Mouse (Mus musculus) midbrain, embryonic 15.5 days (tissue): ENCODE results near the gene Camk2d. TPM values are rescaled to one million over a fixed set of nuclear protein-coding genes. Genes with fewer than 3 reads are reported as not detected.
A peak's percentile ranks its signal among the peaks of the same experiment; 100 is the strongest.

Experiments used
- ATAC-seq: fragments of 200-750 bp; cut with Nextera tagmentation; replicated peaks from 2 replicates; pipeline ENCODE4 v1.8.0; 2017; ENCODE audit warnings: moderate TSS enrichment
- H3K27ac ChIP-seq: fragments of 300-500 bp; sonication (generic); 2 replicates; pipeline ENCODE4 v1.5.1; 2015; ENCODE audit warnings: mild to moderate bottlenecking, inconsistent platforms
- H3K27me3 ChIP-seq: fragments of 300-500 bp; sonication (generic); replicated peaks from 2 replicates; pipeline ENCODE4 v1.6.1; 2015; ENCODE audit warnings: inconsistent platforms
- H3K36me3 ChIP-seq: fragments of 300-500 bp; sonication (generic); replicated peaks from 2 replicates; pipeline ENCODE4 v1.6.1; 2015; ENCODE audit warnings: inconsistent platforms
- H3K4me1 ChIP-seq: fragments of 300-500 bp; sonication (generic); 2 replicates; pipeline ENCODE4 v1.6.1; 2015; ENCODE audit warnings: inconsistent platforms
- H3K4me2 ChIP-seq: fragments of 300-500 bp; sonication (generic); 2 replicates; pipeline ENCODE4 v1.6.1; 2015; ENCODE audit warnings: inconsistent platforms, mild to moderate bottlenecking, moderate library complexity
- H3K4me3 ChIP-seq: fragments of 300-500 bp; sonication (generic); 2 replicates; pipeline ENCODE4 v1.5.1; 2015; ENCODE audit warnings: mild to moderate bottlenecking, inconsistent platforms
- H3K9ac ChIP-seq: fragments of 300-500 bp; sonication (generic); 2 replicates; pipeline ENCODE4 v1.6.1; 2015; ENCODE audit warnings: mild to moderate bottlenecking, inconsistent platforms
- H3K9me3 ChIP-seq: fragments of 300-500 bp; sonication (generic); 2 replicates; pipeline ENCODE4 v1.6.1; 2016; ENCODE audit warnings: inconsistent platforms
- WGBS: fragments of 180-500 bp; shearing (Covaris S2); methylation state at CpG from one replicate; pipeline ENCODE4 v1.1.7; 2015; ENCODE audit warnings: mixed read lengths; 5-methylcytosine and 5-hydroxymethylcytosine counted together
- polyA plus RNA-seq: library from polyadenylated mRNA; unstranded; fragments of >200 nt; fragmentation: Nextera tagmentation; extraction: Ambion mirVana; gene quantifications from 2 replicates; pipeline ENCODE4 v1.2.1, GENCODE M21; 2015

The Camk2d gene
- 54.7 and 54.8 TPM in 2 replicates for polyA plus RNA-seq

DNA sequence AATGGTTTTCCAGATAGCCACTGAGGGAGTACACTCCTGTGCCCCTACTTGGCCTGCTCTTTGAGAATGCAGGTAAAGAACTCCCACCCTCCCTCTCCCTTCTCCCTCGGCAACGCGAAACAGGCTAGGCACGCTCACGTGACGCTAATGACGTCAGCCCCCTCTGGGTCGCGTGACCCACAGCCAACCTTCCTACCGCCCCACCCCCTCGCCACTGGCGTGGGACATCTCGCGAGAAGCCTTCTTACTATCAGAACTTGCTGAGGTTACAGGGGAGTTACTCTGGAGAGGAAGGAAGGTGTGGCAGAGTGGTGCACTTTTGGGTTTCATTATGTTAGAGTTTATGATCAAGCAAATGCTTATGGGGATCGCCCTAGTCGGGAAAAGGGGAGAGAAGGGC, at the start of gene Camk2d:
Gene Camk2d, plus strand, starts transcription at position 217 of the 400 bp plus-strand sequence.
- Histone ChIP-seq H3K4me3 (peak within 1 kb of the TSS; percentile 93), H3K4me2 (peak within 1 kb of the TSS; percentile 94), H3K9me3 (no peaks in the 10 kb centered on the region), H3K9ac (peak within 1 kb of the TSS; percentile 90), H3K4me1 (no peaks in the 10 kb centered on the region), H3K27me3 (no peaks in the 10 kb centered on the region; the same call in 1 of the 2 replicates), H3K27ac (peak within 1 kb of the TSS; percentile 97), H3K36me3 (no peaks in the 10 kb centered on the region)
- peak; percentile 95 for ATAC-seq
- WGBS: under 1% methylated on average over 16 of the region's 16 CpGs

GRCm38 (mm10) chr3:126547941-126548340, 48.2 kb upstream of the Camk2d start:
- ATAC-seq: no peak
- Histone ChIP-seq H3K4me1 (no peaks in the 10 kb centered on the region), H3K4me2 (no peak overlapping the region)

DNA sequence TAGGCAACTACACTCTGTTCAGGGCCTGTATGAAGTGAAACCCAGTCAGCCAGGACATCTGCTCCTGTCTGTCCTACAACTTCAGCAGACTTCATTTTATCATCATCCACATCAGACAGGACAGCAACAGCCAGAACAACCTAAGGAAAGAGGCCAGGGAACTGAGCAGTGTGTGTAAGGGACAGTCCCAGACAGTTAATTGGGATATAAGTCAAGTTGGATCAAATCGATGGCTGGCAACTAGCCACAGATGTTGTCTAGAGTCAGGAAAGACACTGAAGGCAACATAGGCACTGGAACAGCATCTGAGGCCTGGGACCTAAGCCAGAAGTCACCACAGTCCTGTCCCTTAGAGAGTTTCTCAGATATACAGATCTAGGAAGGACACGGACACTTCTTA, 32.5 kb upstream of the Camk2d start:
- no peak for ATAC-seq
- Histone ChIP-seq H3K4me2 (no peak overlapping the region), H3K9me3 (no peaks in the 10 kb centered on the region), H3K27ac (no peak overlapping the region), H3K36me3 (no peaks in the 10 kb centered on the region), H3K27me3 (no peaks in the 10 kb centered on the region), H3K9ac (no peak overlapping the region), H3K4me1 (no peaks in the 10 kb centered on the region), H3K4me3 (no peak overlapping the region)
- WGBS: 85% methylated on average over 2 of the region's 2 CpGs

More at GRCm38 (mm10) chr3:126547941-126548340, 48.2 kb upstream of the Camk2d start:
- Histone ChIP-seq H3K27me3 (no peaks in the 10 kb centered on the region), H3K27ac (no peak overlapping the region), H3K9me3 (no peaks in the 10 kb centered on the region), H3K4me3 (no peak overlapping the region), H3K36me3 (no peaks in the 10 kb centered on the region), H3K9ac (no peak overlapping the region)

DNA sequence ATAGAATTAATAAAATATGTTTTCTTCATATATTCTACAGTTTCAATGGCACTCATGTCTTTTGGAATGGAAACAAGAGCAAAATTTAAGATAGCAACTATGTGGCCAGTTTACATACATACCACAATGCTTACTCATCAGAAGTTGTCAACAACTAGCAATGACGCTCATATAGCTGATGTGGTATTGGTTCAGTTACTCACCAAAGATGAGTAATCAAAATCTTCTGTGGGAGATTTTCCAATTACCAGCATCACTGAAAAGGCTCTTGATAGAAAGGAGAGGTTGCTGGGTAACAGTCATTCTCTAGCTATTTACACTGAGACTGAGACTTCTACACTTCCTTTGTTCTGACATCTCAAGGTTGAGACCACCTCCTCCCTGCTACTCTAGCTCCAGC, 25.5 kb upstream of the Camk2d start:
- WGBS: 92% methylated on average over 1 of the region's 1 CpGs

GRCm38 (mm10) chr3:126572915-126573314, 23.2 kb upstream of the Camk2d start:
- no peaks in the 10 kb centered on the region for H3K9me3 ChIP-seq
- ATAC-seq: no peak
- no peaks in the 10 kb centered on the region for H3K36me3 ChIP-seq
- H3K4me3 ChIP-seq: no peak overlapping the region
- no peak overlapping the region for H3K4me2 ChIP-seq
- no peaks in the 10 kb centered on the region for H3K27me3 ChIP-seq
- H3K4me1 ChIP-seq: no peaks in the 10 kb centered on the region
- H3K27ac ChIP-seq: no peak overlapping the region
- 86% methylated on average over 5 of the region's 5 CpGs for whole genome bisulfite sequencing
- H3K9ac ChIP-seq: no peak overlapping the region

More for the DNA sequence above, 25.5 kb upstream of the Camk2d start:
- Histone ChIP-seq H3K27me3 (no peaks in the 10 kb centered on the region), H3K4me1 (no peaks in the 10 kb centered on the region), H3K4me3 (no peak overlapping the region), H3K4me2 (no peak overlapping the region), H3K9ac (no peak overlapping the region), H3K36me3 (no peaks in the 10 kb centered on the region), H3K27ac (no peak overlapping the region), H3K9me3 (no peaks in the 10 kb centered on the region)
- no peak for ATAC-seq

- no peak overlapping the region for H3K4me3 ChIP-seq
- no peaks in the 10 kb centered on the region for H3K9me3 ChIP-seq
- H3K36me3 ChIP-seq: no peaks in the 10 kb centered on the region
- no peak for ATAC-seq
- H3K4me2 ChIP-seq: no peak overlapping the region
- H3K27me3 ChIP-seq: no peaks in the 10 kb centered on the region
- H3K4me1 ChIP-seq: no peaks in the 10 kb centered on the region
- 62% methylated on average over 2 of the region's 2 CpGs for WGBS
- H3K27ac ChIP-seq: no peak overlapping the region
- no peak overlapping the region for H3K9ac ChIP-seq
These were observed 20.2 kb upstream of the Camk2d start for GRCm38 (mm10) chr3:126575927-126576326.

GRCm38 (mm10) chr3:126586134-126586533, 10.0 kb upstream of the Camk2d start:
- Histone ChIP-seq H3K4me3 (no peak overlapping the region), H3K27ac (no peak overlapping the region), H3K9me3 (no peaks in the 10 kb centered on the region), H3K36me3 (no peaks in the 10 kb centered on the region), H3K9ac (no peak overlapping the region), H3K4me1 (no peaks in the 10 kb centered on the region), H3K4me2 (no peak overlapping the region), H3K27me3 (no peaks in the 10 kb centered on the region)
- WGBS: 87% methylated on average over 3 of the region's 3 CpGs
- no peak for ATAC-seq

DNA sequence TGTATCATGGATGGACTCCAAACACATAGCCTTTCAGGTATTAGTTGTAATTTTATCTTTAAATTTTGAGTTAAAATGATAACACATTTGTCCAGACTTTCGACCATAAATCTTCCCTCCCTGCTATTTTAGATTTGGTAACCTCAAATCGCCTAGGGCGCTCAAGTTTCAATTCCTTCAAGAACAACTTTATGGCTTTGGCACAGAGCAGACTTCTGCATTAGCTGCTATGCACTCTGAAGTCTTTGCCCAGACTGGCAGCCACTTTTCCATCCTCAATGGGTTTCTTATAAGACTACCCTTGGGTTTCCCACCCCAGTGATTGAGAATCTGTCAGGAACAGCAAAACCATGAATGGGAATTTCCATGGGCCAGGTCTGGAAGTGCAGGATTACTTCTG, 8.6 kb upstream of the Camk2d start:
- 84% methylated on average over 3 of the region's 3 CpGs for WGBS
- no peaks in the 10 kb centered on the region for H3K36me3 ChIP-seq
- H3K27me3 ChIP-seq: no peaks in the 10 kb centered on the region
- no peak overlapping the region for H3K4me3 ChIP-seq
- H3K9ac ChIP-seq: no peak overlapping the region
- no peaks in the 10 kb centered on the region for H3K9me3 ChIP-seq
- no peaks in the 10 kb centered on the region for H3K4me1 ChIP-seq
- H3K4me2 ChIP-seq: no peak overlapping the region
- no peak overlapping the region for H3K27ac ChIP-seq
- no peak for ATAC-seq

DNA sequence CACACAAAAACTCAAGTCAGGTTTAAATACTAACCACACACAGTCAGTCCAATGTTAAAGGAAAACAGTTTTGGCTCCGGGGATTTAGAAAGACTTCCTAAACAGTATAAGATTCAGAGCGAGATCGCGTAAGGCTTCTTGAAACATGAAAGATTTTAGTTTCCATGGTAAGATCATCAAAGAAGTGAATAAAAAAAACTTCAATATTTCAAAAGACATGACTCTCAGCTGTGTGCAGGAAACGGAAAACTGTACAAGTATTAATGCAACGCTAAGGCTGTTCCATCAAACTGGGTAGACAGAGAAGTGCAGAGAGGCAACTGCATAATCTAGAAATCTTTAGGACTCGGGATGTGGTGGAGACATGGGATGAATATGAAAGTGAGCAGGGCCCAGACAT, 6.5 kb upstream of the Camk2d start:
- Histone ChIP-seq H3K4me2 (no peak overlapping the region), H3K27ac (no peak overlapping the region), H3K27me3 (no peaks in the 10 kb centered on the region), H3K36me3 (no peaks in the 10 kb centered on the region), H3K9ac (no peak overlapping the region), H3K4me3 (no peak overlapping the region), H3K4me1 (no peaks in the 10 kb centered on the region), H3K9me3 (no peaks in the 10 kb centered on the region)
- WGBS: 84% methylated on average over 7 of the region's 7 CpGs
- ATAC-seq: no peak

- ATAC-seq: no peak
- Histone ChIP-seq H3K27me3 (no peaks in the 10 kb centered on the region; the same call in 1 of the 2 replicates), H3K4me3 (peak overlapping the region; percentile 93; the same call in 1 of the 2 replicates)
These were observed 646 bp upstream of the Camk2d start for GRCm38 (mm10) chr3:126595456-126595855.

DNA sequence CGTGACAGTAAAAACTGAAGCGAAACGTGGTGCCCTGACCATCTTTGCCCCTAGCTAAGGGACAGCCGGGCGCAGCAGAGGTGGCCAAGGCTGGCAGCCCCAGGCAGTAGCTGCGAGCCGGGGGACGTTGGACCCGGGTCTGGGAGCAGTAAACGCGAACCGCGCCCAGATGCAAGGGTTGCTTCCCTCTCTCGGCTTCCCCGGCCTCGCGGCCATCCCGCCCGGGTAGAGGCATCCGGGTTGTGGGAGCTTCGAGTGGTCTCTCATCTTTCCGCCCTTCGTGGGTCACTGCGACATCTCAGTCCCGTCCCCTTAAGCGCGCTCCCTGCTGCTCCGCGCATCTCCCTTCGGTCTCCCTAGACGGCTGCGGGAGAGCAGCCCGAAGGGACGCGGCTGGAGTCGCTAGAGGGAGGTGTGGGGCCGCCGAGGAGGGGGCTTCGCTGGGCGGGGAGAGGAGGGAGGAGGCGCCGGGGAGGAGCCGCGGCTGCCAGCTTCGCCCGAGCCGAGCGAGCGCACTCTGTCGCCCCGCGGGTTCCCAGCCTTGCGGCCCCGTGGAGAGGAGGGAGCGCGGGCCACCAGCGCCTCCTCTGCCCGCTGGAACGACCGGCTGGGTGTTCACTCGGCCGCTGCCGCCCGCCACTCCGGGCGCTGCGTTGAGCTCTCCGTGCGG, 524 bp downstream of the Camk2d start:
- peak; percentile 93 for ATAC-seq
- WGBS: under 1% methylated on average over 68 of the region's 69 CpGs

More at GRCm38 (mm10) chr3:126595456-126595855, 646 bp upstream of the Camk2d start:
- no peak overlapping the region for H3K9ac ChIP-seq
- H3K27ac ChIP-seq: peak overlapping the region; percentile 97
- WGBS: 71% methylated on average over 4 of the region's 4 CpGs
- no peaks in the 10 kb centered on the region for H3K4me1 ChIP-seq
- H3K4me2 ChIP-seq: peak overlapping the region; percentile 94
- H3K36me3 ChIP-seq: no peaks in the 10 kb centered on the region
- no peaks in the 10 kb centered on the region for H3K9me3 ChIP-seq

DNA sequence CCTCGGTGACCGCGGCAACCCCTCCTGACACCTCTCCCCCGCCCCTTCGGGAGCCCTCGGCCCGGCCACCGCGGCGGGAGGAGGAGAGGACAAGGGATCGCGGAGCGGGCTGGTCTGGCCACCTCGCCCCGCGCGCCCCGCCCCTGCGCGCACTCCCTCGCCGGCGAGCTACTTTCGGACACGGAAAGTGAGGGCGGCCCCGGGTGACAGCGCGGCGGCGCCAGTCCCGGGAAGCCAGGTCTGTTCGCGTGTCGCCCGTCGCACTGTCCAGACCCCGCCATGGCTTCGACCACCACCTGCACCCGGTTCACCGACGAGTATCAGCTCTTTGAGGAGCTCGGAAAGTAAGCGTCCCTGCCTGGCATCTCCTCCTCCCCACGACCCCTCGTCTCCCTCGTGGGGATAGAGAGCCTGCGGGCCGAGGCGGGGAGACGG, 1.1 kb downstream of the Camk2d start:
- H3K27ac ChIP-seq: peak overlapping the region; percentile 97
- no peaks in the 10 kb centered on the region for H3K9me3 ChIP-seq
- H3K36me3 ChIP-seq: no peaks in the 10 kb centered on the region
- H3K9ac ChIP-seq: peak overlapping the region; percentile 90
- peak overlapping the region; percentile 94 for H3K4me2 ChIP-seq
- ATAC-seq: peak; percentile 62
- no peaks in the 10 kb centered on the region; the same call in 1 of the 2 replicates for H3K27me3 ChIP-seq
- under 1% methylated on average over 51 of the region's 51 CpGs for WGBS
- peak overlapping the region; percentile 93 for H3K4me3 ChIP-seq
- no peaks in the 10 kb centered on the region for H3K4me1 ChIP-seq

More for the DNA sequence above, 524 bp downstream of the Camk2d start:
- Histone ChIP-seq H3K9me3 (no peaks in the 10 kb centered on the region), H3K4me3 (peak overlapping the region; percentile 93), H3K4me2 (peak overlapping the region; percentile 94), H3K27me3 (no peaks in the 10 kb centered on the region; the same call in 1 of the 2 replicates), H3K4me1 (no peaks in the 10 kb centered on the region), H3K27ac (peak overlapping the region; percentile 97), H3K9ac (peak overlapping the region; percentile 90), H3K36me3 (no peaks in the 10 kb centered on the region)
